Mouse (Mus musculus): ENCODE results near the gene Kcnq4.

Kcnq4 gene

GRCm38 (mm10) chr4:120712236-120712635 is 36.2 kb downstream of the Kcnq4 start:
- H3K36me3 ChIP-seq (ENCODE audit: control insufficient read depth, insufficient read depth, low read length, poor library complexity, severe bottlenecking): no peaks in the 10 kb centered on the region
- no peak for DNase-seq (ENCODE audit: low read depth, low spot score)
- no peaks in the 10 kb centered on the region for H3K27me3 ChIP-seq (ENCODE audit: control insufficient read depth, insufficient read depth, low read length, poor library complexity, severe bottlenecking)

GRCm38 (mm10) chr4:120702511-120702910 is 45.9 kb downstream of the Kcnq4 start:
- H3K36me3 ChIP-seq (ENCODE audit: control insufficient read depth, insufficient read depth, low read length, poor library complexity, severe bottlenecking): no peaks in the 10 kb centered on the region
- no peak for DNase-seq (ENCODE audit: low read depth, low spot score)
- no peaks in the 10 kb centered on the region for H3K27me3 ChIP-seq (ENCODE audit: control insufficient read depth, insufficient read depth, low read length, poor library complexity, severe bottlenecking)

- Histone ChIP-seq H3K27me3 (ENCODE audit: control insufficient read depth, insufficient read depth, low read length, poor library complexity, severe bottlenecking) (no peaks in the 10 kb centered on the region), H3K36me3 (ENCODE audit: control insufficient read depth, insufficient read depth, low read length, poor library complexity, severe bottlenecking) (no peaks in the 10 kb centered on the region)
- DNase-seq (ENCODE audit: low read depth, low spot score): no peak
Measured at GRCm38 (mm10) chr4:120702056-120702455, 46.4 kb downstream of the Kcnq4 start.

- no peaks in the 10 kb centered on the region for H3K27me3 ChIP-seq (ENCODE audit: control insufficient read depth, insufficient read depth, low read length, poor library complexity, severe bottlenecking)
Measured at GRCm38 (mm10) chr4:120701180-120701579, 47.2 kb downstream of the Kcnq4 start.

GRCm38 (mm10) chr4:120697799-120698484 is 50.5 kb downstream of the Kcnq4 start:
- Histone ChIP-seq H3K27me3 (ENCODE audit: control insufficient read depth, insufficient read depth, low read length, poor library complexity, severe bottlenecking) (no peaks in the 10 kb centered on the region), H3K36me3 (ENCODE audit: control insufficient read depth, insufficient read depth, low read length, poor library complexity, severe bottlenecking) (no peaks in the 10 kb centered on the region)
- DNase-seq (ENCODE audit: low read depth, low spot score): no peak

More at GRCm38 (mm10) chr4:120701180-120701579, 47.2 kb downstream of the Kcnq4 start:
- no peaks in the 10 kb centered on the region for H3K36me3 ChIP-seq (ENCODE audit: control insufficient read depth, insufficient read depth, low read length, poor library complexity, severe bottlenecking)
- no peak for DNase-seq (ENCODE audit: low read depth, low spot score)

GRCm38 (mm10) chr4:120697353-120697752 is 51.1 kb downstream of the Kcnq4 start:
- DNase-seq (ENCODE audit: low read depth, low spot score): no peak
- H3K36me3 ChIP-seq (ENCODE audit: control insufficient read depth, insufficient read depth, low read length, poor library complexity, severe bottlenecking): no peaks in the 10 kb centered on the region
- H3K27me3 ChIP-seq (ENCODE audit: control insufficient read depth, insufficient read depth, low read length, poor library complexity, severe bottlenecking): no peaks in the 10 kb centered on the region

- peak; percentile 33 for DNase-seq (ENCODE audit: low read depth, low spot score)
- Histone ChIP-seq H3K36me3 (ENCODE audit: control insufficient read depth, insufficient read depth, low read length, poor library complexity, severe bottlenecking) (no peaks in the 10 kb centered on the region), H3K27me3 (ENCODE audit: control insufficient read depth, insufficient read depth, low read length, poor library complexity, severe bottlenecking) (no peaks in the 10 kb centered on the region; the same call in 1 of the 2 replicates)
Measured at GRCm38 (mm10) chr4:120692717-120693116, 55.7 kb downstream of the Kcnq4 start.

GRCm38 (mm10) chr4:120689317-120689716 is 59.1 kb downstream of the Kcnq4 start:
- no peaks in the 10 kb centered on the region; the same call in 1 of the 2 replicates for H3K27me3 ChIP-seq (ENCODE audit: control insufficient read depth, insufficient read depth, low read length, poor library complexity, severe bottlenecking)
- no peaks in the 10 kb centered on the region for H3K36me3 ChIP-seq (ENCODE audit: control insufficient read depth, insufficient read depth, low read length, poor library complexity, severe bottlenecking)
- DNase-seq (ENCODE audit: low read depth, low spot score): no peak

GRCm38 (mm10) chr4:120687282-120687681 is 61.1 kb downstream of the Kcnq4 start:
- DNase-seq (ENCODE audit: low read depth, low spot score): no peak
- Histone ChIP-seq H3K36me3 (ENCODE audit: control insufficient read depth, insufficient read depth, low read length, poor library complexity, severe bottlenecking) (no peaks in the 10 kb centered on the region), H3K27me3 (ENCODE audit: control insufficient read depth, insufficient read depth, low read length, poor library complexity, severe bottlenecking) (no peaks in the 10 kb centered on the region; the same call in 1 of the 2 replicates)

GRCm38 (mm10) chr4:120683278-120683997 is 65.0 kb downstream of the Kcnq4 start:
- no peak for DNase-seq (ENCODE audit: low read depth, low spot score)

GRCm38 (mm10) chr4:120682168-120682567 is 66.2 kb downstream of the Kcnq4 start:
- Histone ChIP-seq H3K27me3 (ENCODE audit: control insufficient read depth, insufficient read depth, low read length, poor library complexity, severe bottlenecking) (no peaks in the 10 kb centered on the region), H3K36me3 (ENCODE audit: control insufficient read depth, insufficient read depth, low read length, poor library complexity, severe bottlenecking) (no peaks in the 10 kb centered on the region)
- DNase-seq (ENCODE audit: low read depth, low spot score): peak; percentile 72

More at GRCm38 (mm10) chr4:120683278-120683997, 65.0 kb downstream of the Kcnq4 start:
- Histone ChIP-seq H3K36me3 (ENCODE audit: control insufficient read depth, insufficient read depth, low read length, poor library complexity, severe bottlenecking) (no peaks in the 10 kb centered on the region), H3K27me3 (ENCODE audit: control insufficient read depth, insufficient read depth, low read length, poor library complexity, severe bottlenecking) (no peaks in the 10 kb centered on the region)

GRCm38 (mm10) chr4:120680953-120681352 is 67.5 kb downstream of the Kcnq4 start:
- Histone ChIP-seq H3K27me3 (ENCODE audit: control insufficient read depth, insufficient read depth, low read length, poor library complexity, severe bottlenecking) (no peaks in the 10 kb centered on the region), H3K36me3 (ENCODE audit: control insufficient read depth, insufficient read depth, low read length, poor library complexity, severe bottlenecking) (no peaks in the 10 kb centered on the region)
- DNase-seq (ENCODE audit: low read depth, low spot score): peak; percentile 66

- no peak for DNase-seq (ENCODE audit: low read depth, low spot score)
- Histone ChIP-seq H3K27me3 (ENCODE audit: control insufficient read depth, insufficient read depth, low read length, poor library complexity, severe bottlenecking) (no peaks in the 10 kb centered on the region), H3K36me3 (ENCODE audit: control insufficient read depth, insufficient read depth, low read length, poor library complexity, severe bottlenecking) (no peaks in the 10 kb centered on the region)
Measured at GRCm38 (mm10) chr4:120675640-120676039, 72.8 kb downstream of the Kcnq4 start.

- Histone ChIP-seq H3K36me3 (ENCODE audit: control insufficient read depth, insufficient read depth, low read length, poor library complexity, severe bottlenecking) (no peaks in the 10 kb centered on the region), H3K27me3 (ENCODE audit: control insufficient read depth, insufficient read depth, low read length, poor library complexity, severe bottlenecking) (no peaks in the 10 kb centered on the region)
- DNase-seq (ENCODE audit: low read depth, low spot score): no peak
Measured at GRCm38 (mm10) chr4:120674775-120675451, 73.5 kb downstream of the Kcnq4 start.

GRCm38 (mm10) chr4:120673606-120674005 is 74.8 kb downstream of the Kcnq4 start:
- Histone ChIP-seq H3K27me3 (ENCODE audit: control insufficient read depth, insufficient read depth, low read length, poor library complexity, severe bottlenecking) (no peaks in the 10 kb centered on the region), H3K36me3 (ENCODE audit: control insufficient read depth, insufficient read depth, low read length, poor library complexity, severe bottlenecking) (no peaks in the 10 kb centered on the region)
- no peak for DNase-seq (ENCODE audit: low read depth, low spot score)

All from splenic B cell, adult 2 months (primary cell).